Mouse (Mus musculus): ENCODE results near the gene Map3k9. TPM values are rescaled to one million over a fixed set of nuclear protein-coding genes. Genes with fewer than 3 reads are reported as not detected.

The Map3k9 gene
- polyA plus RNA-seq, 1 experiment: 13.8 TPM

GRCm38 (mm10) chr12:81746400-81747024 is 34.5 kb downstream of the Map3k9 start:
- Histone ChIP-seq H3K4me3 (ENCODE audit: low read depth, low read length) (no peak overlapping the region), H3K4me1 (ENCODE audit: control insufficient read depth, insufficient read depth, low read length) (peaks cover 6% of the 10 kb centered on the region), H3K36me3 (ENCODE audit: control insufficient read depth, insufficient read depth, low read length, poor library complexity, severe bottlenecking) (peaks cover 3% of the 10 kb centered on the region; the same call in 1 of the 2 replicates), H3K9me3 (replicated peaks; ENCODE audit: control insufficient read depth, insufficient read depth, low read length, poor library complexity, severe bottlenecking) (no peaks in the 10 kb centered on the region), H3K9ac (ENCODE audit: low read depth, poor library complexity, severe bottlenecking) (no peak overlapping the region), H3K27ac (ENCODE audit: insufficient read depth, low read length) (no peak overlapping the region), H3K27me3 (ENCODE audit: control insufficient read depth, insufficient read depth, low read length, poor library complexity, severe bottlenecking) (no peaks in the 10 kb centered on the region)
- TF ChIP-seq POLR2A (IDR thresholded peaks at IDR 0.05; ENCODE audit: insufficient read depth, low read length) (no peak), EP300 (IDR thresholded peaks at IDR 0.05; ENCODE audit: insufficient read depth, low read depth, low read length) (no peak), CTCF (IDR thresholded peaks at IDR 0.05; ENCODE audit: low read depth, low read length) (no peak)

- Histone ChIP-seq H3K27ac (ENCODE audit: insufficient read depth, low read length) (no peak overlapping the region), H3K9ac (ENCODE audit: low read depth, poor library complexity, severe bottlenecking) (no peak overlapping the region), H3K4me1 (ENCODE audit: control insufficient read depth, insufficient read depth, low read length) (no peaks in the 10 kb centered on the region), H3K9me3 (replicated peaks; ENCODE audit: control insufficient read depth, insufficient read depth, low read length, poor library complexity, severe bottlenecking) (no peaks in the 10 kb centered on the region), H3K27me3 (ENCODE audit: control insufficient read depth, insufficient read depth, low read length, poor library complexity, severe bottlenecking) (no peaks in the 10 kb centered on the region), H3K4me3 (ENCODE audit: low read depth, low read length) (no peak overlapping the region), H3K36me3 (ENCODE audit: control insufficient read depth, insufficient read depth, low read length, poor library complexity, severe bottlenecking) (peaks cover 9% of the 10 kb centered on the region)
- TF ChIP-seq CTCF (IDR thresholded peaks at IDR 0.05; ENCODE audit: low read depth, low read length): no peak
- TF ChIP-seq EP300 (IDR thresholded peaks at IDR 0.05; ENCODE audit: insufficient read depth, low read depth, low read length): no peak
Measured at GRCm38 (mm10) chr12:81735246-81736070, 45.5 kb downstream of the Map3k9 start.

GRCm38 (mm10) chr12:81726246-81726822 is 54.6 kb downstream of the Map3k9 start:
- Histone ChIP-seq H3K4me1 (ENCODE audit: control insufficient read depth, insufficient read depth, low read length) (no peaks in the 10 kb centered on the region), H3K27ac (ENCODE audit: insufficient read depth, low read length) (no peak overlapping the region), H3K9me3 (replicated peaks; ENCODE audit: control insufficient read depth, insufficient read depth, low read length, poor library complexity, severe bottlenecking) (no peaks in the 10 kb centered on the region), H3K4me3 (ENCODE audit: low read depth, low read length) (no peak overlapping the region), H3K36me3 (ENCODE audit: control insufficient read depth, insufficient read depth, low read length, poor library complexity, severe bottlenecking) (peaks cover 6% of the 10 kb centered on the region), H3K9ac (ENCODE audit: low read depth, poor library complexity, severe bottlenecking) (no peak overlapping the region), H3K27me3 (ENCODE audit: control insufficient read depth, insufficient read depth, low read length, poor library complexity, severe bottlenecking) (no peaks in the 10 kb centered on the region)
- TF ChIP-seq EP300 (IDR thresholded peaks at IDR 0.05; ENCODE audit: insufficient read depth, low read depth, low read length): no peak
- TF ChIP-seq CTCF (IDR thresholded peaks at IDR 0.05; ENCODE audit: low read depth, low read length): no peak
- TF ChIP-seq POLR2A (IDR thresholded peaks at IDR 0.05; ENCODE audit: insufficient read depth, low read length): no peak

DNA sequence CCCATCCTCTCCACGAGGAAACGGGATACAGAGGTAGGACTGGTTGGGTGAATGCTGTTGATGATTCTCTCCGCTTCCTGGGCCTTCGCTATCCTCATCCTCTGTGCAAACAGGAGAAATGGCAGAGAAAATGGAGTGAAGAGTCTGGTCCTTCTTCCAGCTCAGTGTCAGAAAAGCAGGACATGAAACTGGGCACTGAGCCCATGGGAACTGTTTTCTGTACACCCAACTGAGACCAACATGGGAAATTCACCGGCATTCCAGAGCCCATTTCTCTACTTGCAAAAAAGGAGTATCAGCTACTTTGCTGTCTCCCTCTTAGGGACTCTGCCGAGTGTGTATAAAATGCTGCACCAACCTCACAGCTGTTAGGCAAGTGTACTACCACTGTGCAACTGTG is 56.2 kb downstream of the Map3k9 start:
- H3K27me3 ChIP-seq (ENCODE audit: control insufficient read depth, insufficient read depth, low read length, poor library complexity, severe bottlenecking): no peaks in the 10 kb centered on the region
- no peaks in the 10 kb centered on the region for H3K4me1 ChIP-seq (ENCODE audit: control insufficient read depth, insufficient read depth, low read length)
- no peak overlapping the region for H3K4me3 ChIP-seq (ENCODE audit: low read depth, low read length)
- no peaks in the 10 kb centered on the region for H3K9me3 ChIP-seq (replicated peaks; ENCODE audit: control insufficient read depth, insufficient read depth, low read length, poor library complexity, severe bottlenecking)
- TF ChIP-seq POLR2A (IDR thresholded peaks at IDR 0.05; ENCODE audit: insufficient read depth, low read length) (no peak), CTCF (IDR thresholded peaks at IDR 0.05; ENCODE audit: low read depth, low read length) (no peak), EP300 (IDR thresholded peaks at IDR 0.05; ENCODE audit: insufficient read depth, low read depth, low read length) (no peak)
- H3K27ac ChIP-seq (ENCODE audit: insufficient read depth, low read length): no peak overlapping the region
- no peaks in the 10 kb centered on the region for H3K36me3 ChIP-seq (ENCODE audit: control insufficient read depth, insufficient read depth, low read length, poor library complexity, severe bottlenecking)
- no peak overlapping the region for H3K9ac ChIP-seq (ENCODE audit: low read depth, poor library complexity, severe bottlenecking)

- no peak overlapping the region for H3K9ac ChIP-seq (ENCODE audit: low read depth, poor library complexity, severe bottlenecking)
- H3K36me3 ChIP-seq (ENCODE audit: control insufficient read depth, insufficient read depth, low read length, poor library complexity, severe bottlenecking): no peaks in the 10 kb centered on the region
- no peaks in the 10 kb centered on the region for H3K9me3 ChIP-seq (replicated peaks; ENCODE audit: control insufficient read depth, insufficient read depth, low read length, poor library complexity, severe bottlenecking)
- H3K27me3 ChIP-seq (ENCODE audit: control insufficient read depth, insufficient read depth, low read length, poor library complexity, severe bottlenecking): no peaks in the 10 kb centered on the region
- no peak overlapping the region for H3K27ac ChIP-seq (ENCODE audit: insufficient read depth, low read length)
- no peak for TF ChIP-seq POLR2A (IDR thresholded peaks at IDR 0.05; ENCODE audit: insufficient read depth, low read length)
- no peak for TF ChIP-seq EP300 (IDR thresholded peaks at IDR 0.05; ENCODE audit: insufficient read depth, low read depth, low read length)
- no peak for TF ChIP-seq CTCF (IDR thresholded peaks at IDR 0.05; ENCODE audit: low read depth, low read length)
- no peaks in the 10 kb centered on the region for H3K4me1 ChIP-seq (ENCODE audit: control insufficient read depth, insufficient read depth, low read length)
- no peak overlapping the region for H3K4me3 ChIP-seq (ENCODE audit: low read depth, low read length)
Measured at GRCm38 (mm10) chr12:81723375-81723774, 57.6 kb downstream of the Map3k9 start.

GRCm38 (mm10) chr12:81719715-81720114 is 61.3 kb downstream of the Map3k9 start:
- TF ChIP-seq POLR2A (IDR thresholded peaks at IDR 0.05; ENCODE audit: insufficient read depth, low read length): no peak
- no peak for TF ChIP-seq CTCF (IDR thresholded peaks at IDR 0.05; ENCODE audit: low read depth, low read length)
- TF ChIP-seq EP300 (IDR thresholded peaks at IDR 0.05; ENCODE audit: insufficient read depth, low read depth, low read length): no peak

More at GRCm38 (mm10) chr12:81719715-81720114, 61.3 kb downstream of the Map3k9 start:
- Histone ChIP-seq H3K27me3 (ENCODE audit: control insufficient read depth, insufficient read depth, low read length, poor library complexity, severe bottlenecking) (no peaks in the 10 kb centered on the region), H3K4me1 (ENCODE audit: control insufficient read depth, insufficient read depth, low read length) (no peaks in the 10 kb centered on the region), H3K27ac (ENCODE audit: insufficient read depth, low read length) (no peak overlapping the region), H3K36me3 (ENCODE audit: control insufficient read depth, insufficient read depth, low read length, poor library complexity, severe bottlenecking) (no peaks in the 10 kb centered on the region), H3K4me3 (ENCODE audit: low read depth, low read length) (no peak overlapping the region), H3K9ac (ENCODE audit: low read depth, poor library complexity, severe bottlenecking) (no peak overlapping the region), H3K9me3 (replicated peaks; ENCODE audit: control insufficient read depth, insufficient read depth, low read length, poor library complexity, severe bottlenecking) (no peaks in the 10 kb centered on the region)

Data from ES-Bruce4 (cell line).